Mouse (Mus musculus) ES-Bruce4 (cell line): ENCODE measurements at regions not wholly inside any gene's neighbourhood (a gene's known extent, or its start where the extent isn't known, plus 50 kb on each side); places are given as distances from the start of the nearest gene placed in this dataset.

Experiments
- H3K27ac ChIP-seq: 2 replicates; pipeline ENCODE4 v1.5.1; 2012; ENCODE audit warnings: low read length, inconsistent platforms; ENCODE audit not compliant: insufficient read depth
- H3K27me3 ChIP-seq: 2 replicates; pipeline ENCODE4 v1.6.1; 2012; ENCODE audit warnings: mild to moderate bottlenecking, low read length, inconsistent platforms; ENCODE audit not compliant: control insufficient read depth, poor library complexity, insufficient read depth, severe bottlenecking
- H3K36me3 ChIP-seq: 2 replicates; pipeline ENCODE4 v1.6.1; 2012; ENCODE audit warnings: inconsistent platforms, mild to moderate bottlenecking, low read length, moderate library complexity; ENCODE audit not compliant: control insufficient read depth, poor library complexity, insufficient read depth, severe bottlenecking
- H3K4me1 ChIP-seq: one replicate; pipeline ENCODE4 v1.8.1; 2011; ENCODE audit warnings: low read length; ENCODE audit not compliant: control insufficient read depth, insufficient read depth
- H3K4me3 ChIP-seq: 2 replicates; pipeline ENCODE4 v1.5.1; 2011; ENCODE audit warnings: low read depth, mild to moderate bottlenecking, low read length
- H3K9ac ChIP-seq: 2 replicates; pipeline ENCODE4 v1.6.1; 2012; ENCODE audit warnings: low read depth, mild to moderate bottlenecking, inconsistent platforms; ENCODE audit not compliant: poor library complexity, severe bottlenecking
- H3K9me3 ChIP-seq: replicated peaks from 2 replicates; pipeline ENCODE4 v1.6.1; 2012; ENCODE audit warnings: mild to moderate bottlenecking, low read length, inconsistent platforms; ENCODE audit not compliant: control insufficient read depth, poor library complexity, insufficient read depth, severe bottlenecking
- CTCF ChIP-seq: IDR thresholded peaks from one replicate; pipeline ENCODE4 v1.8.1; 2011; ENCODE audit warnings: low read depth, low read length
- EP300 ChIP-seq: IDR thresholded peaks from 2 replicates; pipeline ENCODE4 v1.6.1; 2011; ENCODE audit warnings: low read depth, low read length; ENCODE audit not compliant: insufficient read depth
- POLR2A ChIP-seq: IDR thresholded peaks from one replicate; pipeline ENCODE4 v1.8.1; 2011; ENCODE audit warnings: low read length; ENCODE audit not compliant: insufficient read depth

DNA sequence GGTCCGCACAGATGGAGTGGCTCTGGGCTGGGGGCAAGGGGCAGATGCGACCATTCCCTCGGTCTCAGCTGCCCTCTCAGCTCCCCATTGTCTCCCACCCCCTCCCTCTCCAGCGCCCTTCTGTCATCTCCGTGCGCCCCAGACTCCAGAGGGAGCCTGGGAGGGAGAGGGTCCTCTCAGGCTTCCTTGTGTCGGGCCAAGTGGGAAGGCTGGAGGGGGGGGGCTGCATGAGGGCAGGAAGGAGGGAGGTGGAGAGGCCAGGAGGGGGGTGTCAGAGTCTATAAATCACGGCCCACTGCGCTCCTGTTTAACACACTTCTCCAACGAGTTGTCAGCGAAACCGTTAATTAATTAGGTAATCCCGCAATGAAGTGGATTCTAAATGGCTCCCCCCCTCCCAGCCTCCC is 127.2 kb upstream of the Lhx5 start:
- no peaks in the 10 kb centered on the region for H3K36me3 ChIP-seq
- TF ChIP-seq POLR2A: no peak
- no peak for TF ChIP-seq CTCF
- TF ChIP-seq EP300: no peak
- H3K9ac ChIP-seq: no peak overlapping the region
- no peak overlapping the region for H3K27ac ChIP-seq
- peaks cover 4% of the 10 kb centered on the region for H3K4me1 ChIP-seq
- H3K27me3 ChIP-seq: peaks cover 5% of the 10 kb centered on the region
- H3K9me3 ChIP-seq: no peaks in the 10 kb centered on the region
- peak overlapping the region; percentile 33; the same call in 1 of the 2 replicates for H3K4me3 ChIP-seq

DNA sequence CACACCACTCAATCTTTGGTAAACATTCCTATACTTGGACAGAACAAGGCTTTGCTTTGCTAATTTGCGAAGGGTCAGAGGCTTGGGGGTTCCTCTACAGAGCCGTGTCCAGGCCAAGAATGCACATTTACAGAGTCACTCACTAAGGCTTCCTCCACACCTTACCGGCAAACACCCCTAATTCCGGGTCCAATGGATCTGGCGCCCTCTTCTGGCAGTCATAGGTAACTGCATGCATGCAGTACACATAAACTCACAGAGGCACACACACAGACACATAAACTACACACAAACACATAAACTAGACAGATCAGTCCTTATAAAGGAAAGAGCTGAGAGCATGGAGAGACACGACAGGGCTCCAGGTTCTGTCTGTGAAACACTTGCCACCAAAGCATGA is 119.2 kb upstream of the Lhx5 start:
- H3K4me3 ChIP-seq: no peak overlapping the region
- no peaks in the 10 kb centered on the region for H3K4me1 ChIP-seq
- H3K27ac ChIP-seq: no peak overlapping the region
- H3K9me3 ChIP-seq: peaks cover 9% of the 10 kb centered on the region
- no peak for TF ChIP-seq POLR2A
- TF ChIP-seq CTCF: peak; percentile 53
- no peak for TF ChIP-seq EP300
- H3K27me3 ChIP-seq: no peaks in the 10 kb centered on the region
- no peaks in the 10 kb centered on the region for H3K36me3 ChIP-seq
- H3K9ac ChIP-seq: no peak overlapping the region

DNA sequence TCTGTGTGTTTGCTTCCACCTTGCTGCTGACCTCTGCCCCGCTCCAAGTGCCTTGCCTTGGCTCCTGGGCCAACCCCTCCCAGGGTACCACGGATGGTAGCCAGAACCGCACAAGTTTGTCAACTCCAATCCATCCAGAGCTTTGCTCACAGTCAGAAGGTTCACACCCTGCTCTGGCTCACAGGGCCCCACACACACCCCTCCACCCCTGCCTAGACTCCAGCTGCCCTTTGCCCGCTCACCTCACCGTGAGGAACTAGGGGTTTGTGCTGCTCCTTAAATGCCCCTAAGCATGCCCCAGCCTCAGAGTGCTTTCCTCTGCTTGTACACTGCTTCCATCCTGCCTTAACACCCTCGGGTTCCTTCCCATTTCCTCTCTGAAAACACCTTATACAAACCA is 117.5 kb upstream of the Lhx5 start:
- peaks cover 9% of the 10 kb centered on the region for H3K9me3 ChIP-seq
- H3K36me3 ChIP-seq: no peaks in the 10 kb centered on the region
- no peak overlapping the region for H3K9ac ChIP-seq
- H3K27ac ChIP-seq: no peak overlapping the region
- no peak overlapping the region for H3K4me3 ChIP-seq
- no peaks in the 10 kb centered on the region for H3K27me3 ChIP-seq
- H3K4me1 ChIP-seq: no peaks in the 10 kb centered on the region
- TF ChIP-seq EP300 (no peak), POLR2A (no peak), CTCF (no peak)

DNA sequence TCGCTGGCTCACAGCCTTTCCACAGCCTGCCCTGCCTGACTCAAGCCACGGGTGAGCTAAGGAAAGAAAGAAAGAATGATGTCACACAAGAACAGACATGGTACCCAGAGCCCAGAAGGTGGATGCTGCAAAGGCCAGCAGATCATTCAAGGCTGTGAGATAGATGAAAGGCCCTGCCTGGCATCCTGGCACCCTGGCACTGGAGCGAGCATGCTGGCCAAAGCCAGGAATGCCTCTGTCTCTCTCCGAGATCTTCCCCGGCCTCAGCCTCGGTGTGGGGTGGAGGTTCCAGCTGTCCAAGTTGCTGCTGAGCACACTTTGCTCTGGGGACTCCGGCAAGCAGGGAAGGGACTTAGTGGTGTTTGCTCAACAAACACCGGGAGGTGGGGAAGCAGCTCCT is 116.4 kb upstream of the Lhx5 start:
- Histone ChIP-seq H3K27ac (no peak overlapping the region), H3K36me3 (no peaks in the 10 kb centered on the region), H3K4me3 (no peak overlapping the region), H3K9me3 (peaks cover 9% of the 10 kb centered on the region), H3K4me1 (no peaks in the 10 kb centered on the region), H3K27me3 (no peaks in the 10 kb centered on the region), H3K9ac (no peak overlapping the region)
- TF ChIP-seq POLR2A: no peak
- no peak for TF ChIP-seq CTCF
- TF ChIP-seq EP300: no peak

DNA sequence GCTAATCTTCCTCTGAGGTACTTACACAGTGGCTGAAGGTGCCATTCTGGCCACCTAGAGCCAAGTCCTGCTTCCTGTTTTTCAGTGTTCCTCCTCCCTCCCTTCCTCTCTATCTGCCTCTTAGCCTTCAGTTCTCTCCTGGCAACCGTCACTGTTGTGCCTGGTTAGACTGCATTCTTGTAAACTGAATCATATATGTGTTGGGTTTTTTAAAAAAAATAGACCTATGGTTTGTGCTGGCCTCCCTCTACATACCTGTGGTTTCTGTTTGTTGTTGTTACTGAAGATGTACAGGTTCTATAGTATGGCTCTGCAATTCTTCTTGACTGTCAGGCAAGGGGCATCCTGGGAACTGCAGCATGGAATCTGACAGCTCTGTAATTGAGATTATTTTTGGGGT is 112.5 kb upstream of the Lhx5 start:
- Histone ChIP-seq H3K27me3 (no peaks in the 10 kb centered on the region), H3K9me3 (no peaks in the 10 kb centered on the region), H3K27ac (no peak overlapping the region), H3K4me3 (no peak overlapping the region), H3K36me3 (no peaks in the 10 kb centered on the region), H3K9ac (no peak overlapping the region), H3K4me1 (peaks cover 1% of the 10 kb centered on the region)
- TF ChIP-seq POLR2A: no peak
- no peak for TF ChIP-seq EP300
- no peak for TF ChIP-seq CTCF

DNA sequence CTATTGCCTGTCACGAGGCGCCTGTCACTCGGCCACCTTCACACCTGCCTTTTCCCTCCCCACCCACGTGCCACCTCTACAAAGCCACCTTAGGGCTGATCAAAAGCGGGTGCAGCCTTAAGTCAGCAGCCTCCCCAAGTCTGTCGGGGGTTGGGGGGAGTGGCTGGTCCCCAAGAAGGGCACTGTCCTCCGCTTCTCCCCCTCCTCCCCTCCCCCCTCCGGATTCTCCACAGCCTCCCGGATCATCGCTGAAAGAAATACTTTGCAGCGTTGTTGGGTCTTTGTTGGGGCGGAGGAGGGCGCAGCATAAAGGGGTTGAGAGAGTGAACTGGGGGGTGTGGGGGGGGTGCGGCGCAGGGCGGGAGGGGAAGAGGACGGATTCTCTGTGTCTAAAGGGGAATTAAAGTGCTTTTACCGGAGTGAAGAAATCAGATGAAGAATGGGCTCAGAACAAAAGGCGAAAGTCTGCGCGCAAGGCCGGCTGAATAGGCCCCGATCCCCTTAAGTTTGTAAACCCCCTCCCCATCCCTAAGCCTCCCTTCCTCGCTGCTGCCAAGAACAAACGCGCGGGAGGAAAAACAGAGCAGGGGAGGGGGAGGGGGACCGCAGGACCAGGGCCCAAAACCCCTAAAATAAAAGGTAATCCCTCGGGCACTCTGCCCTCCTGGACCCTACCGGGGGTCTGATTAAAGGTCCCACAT is 109.3 kb upstream of the Lhx5 start:
- no peaks in the 10 kb centered on the region for H3K9me3 ChIP-seq
- H3K27ac ChIP-seq: no peak overlapping the region
- H3K36me3 ChIP-seq: no peaks in the 10 kb centered on the region
- H3K9ac ChIP-seq: no peak overlapping the region
- H3K4me1 ChIP-seq: peaks cover 1% of the 10 kb centered on the region
- TF ChIP-seq POLR2A (no peak), CTCF (no peak), EP300 (peak; percentile 65)
- H3K27me3 ChIP-seq: no peaks in the 10 kb centered on the region
- H3K4me3 ChIP-seq: peak overlapping the region; percentile 14
